Mouse (Mus musculus) hindbrain, embryonic 12.5 days (tissue): ENCODE results near the gene Serinc2. TPM values are rescaled to one million over a fixed set of nuclear protein-coding genes. Genes with fewer than 3 reads are reported as not detected.

Experiments used
- ATAC-seq: fragments of 200-750 bp; cut with Nextera tagmentation; 2 replicates; pipeline ENCODE4 v1.8.0; 2017; ENCODE audit warnings: moderate TSS enrichment; ENCODE audit not compliant: low FRiP score
- H3K27ac ChIP-seq: fragments of 300-500 bp; sonication (generic); 2 replicates; pipeline ENCODE4 v1.5.1; 2016; ENCODE audit warnings: mild to moderate bottlenecking
- H3K27me3 ChIP-seq: fragments of 300-500 bp; sonication (generic); 2 replicates; pipeline ENCODE4 v1.6.1; 2016; ENCODE audit warnings: mild to moderate bottlenecking
- H3K36me3 ChIP-seq: fragments of 300-500 bp; sonication (generic); 2 replicates; pipeline ENCODE4 v1.6.1; 2016; ENCODE audit warnings: mild to moderate bottlenecking
- H3K4me1 ChIP-seq: fragments of 300-500 bp; sonication (generic); 2 replicates; pipeline ENCODE4 v1.6.1; 2016
- H3K4me2 ChIP-seq: fragments of 300-500 bp; sonication (generic); replicated peaks from 2 replicates; pipeline ENCODE4 v1.6.1; 2016; ENCODE audit warnings: mild to moderate bottlenecking
- H3K4me3 ChIP-seq: fragments of 300-500 bp; sonication (generic); 2 replicates; pipeline ENCODE4 v1.5.1; 2016; ENCODE audit warnings: mild to moderate bottlenecking
- H3K9ac ChIP-seq: fragments of 300-500 bp; sonication (generic); 2 replicates; pipeline ENCODE4 v1.6.1; 2016; ENCODE audit warnings: mild to moderate bottlenecking, moderate library complexity
- H3K9me3 ChIP-seq: fragments of 300-500 bp; sonication (generic); replicated peaks from 2 replicates; pipeline ENCODE4 v1.6.1; 2016; ENCODE audit warnings: mild to moderate bottlenecking
- WGBS: fragments of 180-500 bp; shearing (Covaris S2); methylation state at CpG from one replicate; pipeline ENCODE4 v1.1.7; 2016; 5-methylcytosine and 5-hydroxymethylcytosine counted together
- polyA plus RNA-seq: library from polyadenylated mRNA; unstranded; fragments of >200 nt; fragmentation: Nextera tagmentation; extraction: Ambion mirVana; gene quantifications from 2 replicates; pipeline ENCODE4 v1.2.1, GENCODE M21; 2016

Serinc2 gene
- 85.2 and 85.3 TPM in 2 replicates for polyA plus RNA-seq

DNA sequence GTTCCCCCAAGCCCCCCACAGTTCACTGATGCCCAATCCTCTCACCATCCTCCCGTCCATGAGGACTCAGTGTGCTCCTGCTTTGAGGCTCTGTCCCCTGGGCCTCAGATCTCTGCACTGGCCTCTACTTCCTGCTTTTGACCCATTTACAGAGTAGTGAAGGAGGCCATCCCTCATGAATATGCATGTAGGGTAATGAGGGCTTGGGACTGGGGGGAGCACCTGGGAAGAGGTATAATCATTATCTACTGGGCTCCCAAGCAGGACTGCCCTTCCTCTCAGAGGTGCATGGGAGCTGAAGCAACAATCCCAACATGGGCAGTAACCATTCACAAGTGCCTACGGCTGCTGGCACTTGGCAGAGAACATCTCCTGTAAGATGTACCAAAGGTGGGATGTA, at the start of gene Serinc2:
Gene Serinc2, minus strand, starts transcription at position 101 of the 400 bp plus-strand sequence.
- 76% methylated on average over 2 of the region's 2 CpGs for WGBS
- Histone ChIP-seq H3K9me3 (no peaks in the 10 kb centered on the region), H3K9ac (no peak within 1 kb of the TSS), H3K27me3 (peaks cover 23% of the 10 kb centered on the region), H3K4me3 (no peak within 1 kb of the TSS), H3K36me3 (no peaks in the 10 kb centered on the region; the same call in 1 of the 2 replicates), H3K4me1 (peaks cover 7% of the 10 kb centered on the region), H3K27ac (no peak within 1 kb of the TSS), H3K4me2 (no peak within 1 kb of the TSS)
- ATAC-seq = no peak

GRCm38 (mm10) chr4:130327366-130327765, 48.4 kb upstream of the Serinc2 start:
- H3K9me3 ChIP-seq = no peaks in the 10 kb centered on the region
- no peak overlapping the region for H3K4me3 ChIP-seq
- peaks cover 73% of the 10 kb centered on the region for H3K36me3 ChIP-seq
- no peak overlapping the region for H3K27ac ChIP-seq
- H3K27me3 ChIP-seq = no peaks in the 10 kb centered on the region
- no peak overlapping the region for H3K4me2 ChIP-seq
- 88% methylated on average over 9 of the region's 9 CpGs for WGBS
- ATAC-seq = no peak
- no peak overlapping the region for H3K9ac ChIP-seq
- no peaks in the 10 kb centered on the region for H3K4me1 ChIP-seq

- Histone ChIP-seq H3K36me3 (peaks cover 79% of the 10 kb centered on the region), H3K27ac (no peak overlapping the region), H3K4me2 (no peak overlapping the region), H3K4me1 (no peaks in the 10 kb centered on the region), H3K27me3 (no peaks in the 10 kb centered on the region), H3K4me3 (no peak overlapping the region), H3K9ac (no peak overlapping the region), H3K9me3 (no peaks in the 10 kb centered on the region)
- 90% methylated on average over 2 of the region's 2 CpGs for WGBS
- no peak for ATAC-seq
Observed at GRCm38 (mm10) chr4:130325446-130325845, 46.4 kb upstream of the Serinc2 start.

DNA sequence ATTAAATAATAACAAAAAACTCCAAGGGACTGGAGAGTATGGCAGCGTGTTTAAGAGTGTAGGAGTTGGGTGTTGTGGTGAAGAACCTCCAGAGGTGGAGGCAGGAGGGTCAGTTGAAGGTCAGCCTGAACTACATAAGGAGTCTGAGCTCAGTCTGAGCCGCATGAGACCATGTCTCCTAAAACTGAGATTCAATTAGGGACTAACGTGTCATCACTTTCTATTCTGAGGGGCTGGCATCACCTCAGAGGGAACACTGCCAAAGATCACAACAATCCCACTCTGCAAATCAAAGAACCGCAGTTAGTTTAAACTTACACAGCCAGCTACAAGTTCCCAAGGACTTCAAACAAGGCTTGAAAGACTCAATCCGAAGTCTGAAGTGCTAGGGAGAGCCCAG, 44.6 kb upstream of the Serinc2 start:
- 87% methylated on average over 5 of the region's 5 CpGs for WGBS
- Histone ChIP-seq H3K9ac (no peak overlapping the region), H3K4me3 (no peak overlapping the region), H3K4me2 (no peak overlapping the region), H3K27ac (no peak overlapping the region), H3K36me3 (peaks cover 77% of the 10 kb centered on the region), H3K9me3 (no peaks in the 10 kb centered on the region), H3K4me1 (no peaks in the 10 kb centered on the region), H3K27me3 (no peaks in the 10 kb centered on the region)
- ATAC-seq = no peak

GRCm38 (mm10) chr4:130323165-130323564, 44.2 kb upstream of the Serinc2 start:
- no peak for ATAC-seq
- WGBS = 92% methylated on average over 1 of the region's 1 CpGs
- H3K4me1 ChIP-seq = no peaks in the 10 kb centered on the region
- no peaks in the 10 kb centered on the region for H3K9me3 ChIP-seq
- H3K36me3 ChIP-seq = peaks cover 75% of the 10 kb centered on the region
- H3K4me3 ChIP-seq = no peak overlapping the region
- no peak overlapping the region for H3K27ac ChIP-seq
- no peak overlapping the region for H3K9ac ChIP-seq
- no peak overlapping the region for H3K4me2 ChIP-seq
- H3K27me3 ChIP-seq = no peaks in the 10 kb centered on the region

- H3K9me3 ChIP-seq = no peaks in the 10 kb centered on the region
- ATAC-seq = no peak
- no peak overlapping the region for H3K4me3 ChIP-seq
- 93% methylated on average over 7 of the region's 7 CpGs for WGBS
- no peak overlapping the region for H3K4me2 ChIP-seq
- H3K36me3 ChIP-seq = peaks cover 75% of the 10 kb centered on the region
- H3K27ac ChIP-seq = no peak overlapping the region
- no peaks in the 10 kb centered on the region for H3K4me1 ChIP-seq
- no peak overlapping the region for H3K9ac ChIP-seq
- no peaks in the 10 kb centered on the region for H3K27me3 ChIP-seq
Observed at GRCm38 (mm10) chr4:130322567-130322966, 43.6 kb upstream of the Serinc2 start.

DNA sequence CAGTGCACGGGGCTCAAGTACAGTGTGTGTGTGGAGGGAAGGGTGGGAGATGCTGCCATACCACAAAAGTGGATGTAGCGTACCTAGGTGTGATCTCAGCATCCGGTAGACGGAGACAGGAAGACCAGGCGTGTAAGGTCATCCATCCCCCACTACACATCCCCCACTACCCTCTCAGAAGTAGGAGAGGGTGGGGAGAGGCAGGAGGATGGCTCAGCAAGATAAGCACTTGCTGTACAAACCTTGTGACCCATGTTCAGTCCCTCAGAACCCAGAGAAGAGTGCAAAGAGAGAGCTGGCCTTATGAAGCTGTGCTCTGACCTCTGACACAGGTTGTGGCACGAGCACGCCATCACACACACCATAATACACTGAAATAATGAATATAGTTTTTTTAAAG, 42.6 kb upstream of the Serinc2 start:
- no peak overlapping the region for H3K4me2 ChIP-seq
- H3K27ac ChIP-seq = no peak overlapping the region
- no peak overlapping the region for H3K9ac ChIP-seq
- H3K9me3 ChIP-seq = no peaks in the 10 kb centered on the region
- no peaks in the 10 kb centered on the region for H3K4me1 ChIP-seq
- H3K36me3 ChIP-seq = peaks cover 67% of the 10 kb centered on the region
- no peak overlapping the region for H3K4me3 ChIP-seq
- 93% methylated on average over 7 of the region's 7 CpGs for WGBS
- no peaks in the 10 kb centered on the region for H3K27me3 ChIP-seq
- ATAC-seq = no peak

- no peak overlapping the region for H3K4me2 ChIP-seq
- no peak overlapping the region for H3K4me3 ChIP-seq
- WGBS = 80% methylated on average over 7 of the region's 7 CpGs
- H3K9me3 ChIP-seq = no peaks in the 10 kb centered on the region
- no peak overlapping the region for H3K27ac ChIP-seq
- H3K9ac ChIP-seq = no peak overlapping the region
- no peak for ATAC-seq
- H3K4me1 ChIP-seq = no peaks in the 10 kb centered on the region
- no peaks in the 10 kb centered on the region for H3K27me3 ChIP-seq
- peaks cover 62% of the 10 kb centered on the region for H3K36me3 ChIP-seq
Observed at GRCm38 (mm10) chr4:130319564-130319963, 40.6 kb upstream of the Serinc2 start.

DNA sequence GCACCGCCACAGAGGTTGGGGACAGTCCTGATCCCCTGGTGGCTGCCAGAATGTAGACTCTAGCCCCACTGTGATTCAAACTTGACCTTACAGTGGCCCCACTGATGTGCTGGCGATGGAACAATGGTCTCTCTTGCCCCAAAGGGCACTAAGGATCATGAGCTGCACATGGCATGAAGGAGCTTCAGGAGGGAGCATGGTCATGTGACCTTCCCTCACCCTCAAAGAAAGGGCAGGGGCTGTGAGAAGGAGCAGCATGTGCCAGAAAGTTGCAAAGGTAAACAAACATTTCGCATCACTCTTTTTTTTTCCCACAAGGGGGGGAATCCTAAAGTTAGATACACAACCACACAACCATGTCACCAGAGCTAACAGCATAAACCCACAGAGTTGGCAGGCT, 39.1 kb upstream of the Serinc2 start:
- no peak overlapping the region for H3K9ac ChIP-seq
- H3K36me3 ChIP-seq = peaks cover 60% of the 10 kb centered on the region
- H3K27me3 ChIP-seq = no peaks in the 10 kb centered on the region
- 53% methylated on average over 3 of the region's 3 CpGs for WGBS
- H3K4me1 ChIP-seq = no peaks in the 10 kb centered on the region
- no peak overlapping the region for H3K4me3 ChIP-seq
- H3K27ac ChIP-seq = no peak overlapping the region
- no peak for ATAC-seq
- H3K4me2 ChIP-seq = no peak overlapping the region
- H3K9me3 ChIP-seq = no peaks in the 10 kb centered on the region

DNA sequence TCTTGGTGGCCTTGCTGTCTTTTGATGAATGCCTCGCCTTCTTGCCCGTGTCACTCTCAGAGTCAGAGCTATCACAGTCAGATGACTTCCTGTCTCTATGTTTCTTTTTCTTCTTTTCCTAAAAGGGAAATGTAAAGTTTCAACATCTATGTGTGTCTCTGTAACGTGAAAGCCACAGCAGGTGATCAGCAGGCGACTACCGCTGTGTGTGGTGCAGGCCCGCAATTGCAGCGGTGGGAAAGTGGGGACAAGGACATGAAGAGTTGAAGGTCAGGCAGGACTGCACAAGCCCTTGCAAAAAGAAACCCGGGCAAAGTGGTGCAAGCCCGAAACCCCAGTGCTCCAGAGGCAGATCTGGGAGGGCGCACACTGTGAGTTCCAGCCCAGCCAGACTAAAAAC, 37.7 kb upstream of the Serinc2 start:
- whole genome bisulfite sequencing = 82% methylated on average over 10 of the region's 10 CpGs
- H3K36me3 ChIP-seq = peaks cover 50% of the 10 kb centered on the region

GRCm38 (mm10) chr4:130315771-130316527, 36.9 kb upstream of the Serinc2 start:
- Histone ChIP-seq H3K36me3 (peaks cover 48% of the 10 kb centered on the region), H3K9me3 (no peaks in the 10 kb centered on the region), H3K9ac (no peak overlapping the region), H3K4me1 (no peaks in the 10 kb centered on the region), H3K27ac (no peak overlapping the region), H3K27me3 (peaks cover 4% of the 10 kb centered on the region; the same call in 1 of the 2 replicates), H3K4me3 (no peak overlapping the region), H3K4me2 (no peak overlapping the region)
- 75% methylated on average over 13 of the region's 13 CpGs for WGBS
- no peak for ATAC-seq

More for the DNA sequence above, 37.7 kb upstream of the Serinc2 start:
- Histone ChIP-seq H3K4me3 (no peak overlapping the region), H3K4me1 (no peaks in the 10 kb centered on the region), H3K9me3 (no peaks in the 10 kb centered on the region), H3K4me2 (no peak overlapping the region), H3K27ac (no peak overlapping the region), H3K9ac (no peak overlapping the region), H3K27me3 (no peaks in the 10 kb centered on the region)
- ATAC-seq = no peak

GRCm38 (mm10) chr4:130313552-130313951, 34.5 kb upstream of the Serinc2 start:
- H3K36me3 ChIP-seq = peaks cover 36% of the 10 kb centered on the region
- H3K9me3 ChIP-seq = no peaks in the 10 kb centered on the region
- peaks cover 28% of the 10 kb centered on the region for H3K27me3 ChIP-seq
- 93% methylated on average over 4 of the region's 4 CpGs for WGBS
- H3K9ac ChIP-seq = no peak overlapping the region
- no peak for ATAC-seq
- H3K27ac ChIP-seq = no peak overlapping the region
- H3K4me2 ChIP-seq = no peak overlapping the region
- H3K4me3 ChIP-seq = no peak overlapping the region
- H3K4me1 ChIP-seq = peaks cover 9% of the 10 kb centered on the region

GRCm38 (mm10) chr4:130312526-130312925, 33.5 kb upstream of the Serinc2 start:
- Histone ChIP-seq H3K4me2 (no peak overlapping the region), H3K4me3 (no peak overlapping the region), H3K9ac (no peak overlapping the region), H3K9me3 (no peaks in the 10 kb centered on the region), H3K27me3 (peaks cover 38% of the 10 kb centered on the region), H3K36me3 (peaks cover 28% of the 10 kb centered on the region), H3K27ac (no peak overlapping the region), H3K4me1 (peaks cover 17% of the 10 kb centered on the region)
- WGBS = 91% methylated on average over 3 of the region's 3 CpGs
- ATAC-seq = no peak
